Mouse (Mus musculus) adrenal gland (tissue): ENCODE results near the gene Gm28047.

ENCODE experiments used
- intact Hi-C: fragments of 180-260 bp; cut with DNase I; formaldehyde crosslinking; loops from one replicate; pipeline ENCODE4 v1.15.1; 2025

Gene Gm28047

GRCm38 (mm10) chr15:102555581-102555980, 69.3 kb downstream of the Gm28047 start:
- intact Hi-C loops, result loop anchor here (10.0 kb wide), 1 partner anchor 109 kb away; no protein-coding TSS in a partner anchor

DNA sequence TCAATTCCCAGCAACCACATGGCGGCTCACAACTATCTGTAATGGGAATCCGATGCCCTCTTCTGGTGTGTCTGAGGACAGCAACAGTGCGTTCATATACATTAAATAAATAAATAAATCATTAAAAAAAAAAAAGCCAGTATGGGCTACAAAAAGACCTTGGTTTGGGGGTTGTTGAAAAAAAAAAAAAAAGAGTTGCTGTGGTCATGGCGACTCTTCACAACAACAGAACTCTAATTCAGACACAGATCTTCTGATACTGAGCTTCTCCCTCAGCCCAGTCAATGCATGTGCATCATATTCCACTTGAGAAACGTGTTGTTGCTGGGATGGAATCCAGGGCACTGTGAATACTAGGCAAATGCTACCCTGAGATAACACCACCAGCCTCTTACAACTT, 72.3 kb downstream of the Gm28047 start:
- intact Hi-C loops, result loop anchor here (10.0 kb wide), 1 partner anchor 112 kb away; no protein-coding TSS in a partner anchor

DNA sequence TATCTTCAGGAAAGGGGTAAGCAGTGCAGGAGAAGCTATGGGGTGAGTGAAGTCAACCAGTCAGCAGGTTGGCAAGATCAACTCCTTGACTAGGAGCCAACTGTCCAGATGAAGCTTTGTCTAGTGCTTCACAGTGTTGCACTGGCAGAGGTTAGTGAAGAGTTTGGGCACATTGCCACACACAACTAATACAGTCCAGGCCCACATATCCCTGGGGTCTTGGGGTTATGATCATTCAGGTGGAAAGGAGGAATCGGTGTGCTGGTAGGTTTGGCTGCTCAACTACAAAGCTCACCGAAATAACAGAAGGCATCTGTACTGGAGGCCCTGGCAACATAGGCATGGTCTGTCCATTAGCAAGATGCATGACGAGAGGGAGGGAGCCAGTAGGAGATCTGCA, 77.4 kb downstream of the Gm28047 start:
- intact Hi-C loops, result no loop called here

GRCm38 (mm10) chr15:102546677-102547427, 78.0 kb downstream of the Gm28047 start:
- intact Hi-C loops, result no loop called here

DNA sequence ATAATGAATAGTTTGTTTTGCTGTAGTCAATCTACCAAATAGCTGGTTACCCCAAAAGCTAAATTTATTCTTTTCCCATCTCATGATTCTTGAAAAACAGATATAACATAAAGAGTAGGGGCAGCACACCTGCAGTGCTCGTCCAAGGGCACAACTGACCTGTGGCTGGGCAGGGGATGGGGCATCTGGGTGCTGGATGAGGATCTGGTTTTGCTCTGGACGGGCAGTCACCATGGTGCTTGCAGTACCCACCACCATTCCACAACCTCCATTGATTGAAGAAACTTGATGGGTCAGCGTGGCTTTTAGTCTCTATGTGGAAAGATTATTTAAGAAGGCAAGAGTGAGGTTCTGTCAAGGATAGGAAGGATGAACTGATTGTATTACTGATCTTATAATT, 78.6 kb downstream of the Gm28047 start:
- intact Hi-C loops, result no loop called here

- intact Hi-C loops, result no loop called here
These were observed 80.1 kb downstream of the Gm28047 start for GRCm38 (mm10) chr15:102544801-102545200.

DNA sequence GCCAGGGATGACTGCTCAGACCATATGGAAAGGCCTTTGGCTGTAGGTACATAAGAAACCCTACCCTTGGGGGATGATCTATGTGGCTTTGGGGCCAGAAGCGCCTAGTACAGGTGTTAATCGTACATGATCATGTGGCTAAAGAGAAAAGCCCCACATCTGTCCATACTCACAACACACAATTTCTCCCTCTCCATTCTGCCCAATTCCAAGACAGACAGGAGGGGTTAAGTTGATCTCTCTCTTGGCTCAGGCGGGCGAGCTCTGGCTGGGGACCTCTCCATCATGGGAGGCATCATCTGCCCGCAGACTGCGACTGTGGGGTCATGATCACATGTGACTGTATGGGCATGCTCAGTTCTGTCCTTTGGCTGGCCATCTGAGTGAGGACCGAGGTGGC, 90.9 kb downstream of the Gm28047 start:
- intact Hi-C loops, result no loop called here

GRCm38 (mm10) chr15:102532106-102532900, 92.6 kb downstream of the Gm28047 start:
- intact Hi-C loops, result no loop called here

GRCm38 (mm10) chr15:102531586-102531985, 93.3 kb downstream of the Gm28047 start:
- intact Hi-C loops, result no loop called here

DNA sequence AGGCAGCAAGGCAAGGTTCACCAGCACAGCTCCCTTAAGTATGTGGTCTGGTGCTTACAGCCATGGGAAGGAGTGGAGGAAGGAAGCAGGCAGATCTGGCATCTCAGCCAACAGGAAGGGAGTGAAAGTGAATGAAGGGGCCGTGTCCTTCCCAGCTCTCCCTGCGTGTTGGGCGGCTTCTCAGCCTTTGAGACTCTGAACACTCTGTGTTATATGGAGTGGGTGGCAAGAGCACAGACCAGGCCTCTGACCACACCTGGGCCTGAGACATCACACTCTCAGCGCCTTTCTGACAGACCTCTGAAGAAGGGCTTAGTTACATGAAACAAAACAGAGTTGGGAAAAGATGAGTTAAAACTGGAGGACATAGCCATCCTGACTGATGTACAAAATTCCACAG, 94.3 kb downstream of the Gm28047 start:
- intact Hi-C loops, result no loop called here

DNA sequence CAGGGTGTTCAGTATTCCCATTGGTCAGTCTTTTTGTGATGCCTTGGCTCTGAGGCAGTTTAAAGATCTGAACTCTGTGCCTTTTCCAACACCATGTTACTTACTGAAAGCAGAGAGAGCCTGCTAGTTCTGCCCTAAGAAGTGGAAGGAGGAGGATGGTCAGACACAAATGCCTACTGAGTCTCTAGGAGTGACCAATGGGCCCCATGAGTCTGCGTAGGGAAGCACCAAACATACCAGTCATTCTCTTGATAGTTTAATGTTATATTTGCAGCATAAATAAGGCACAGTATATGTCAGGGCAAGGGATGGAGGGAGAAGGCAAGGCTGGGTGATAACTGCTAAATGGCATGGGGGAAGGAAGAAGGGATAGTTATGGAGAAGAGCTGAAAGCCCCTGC, 96.5 kb downstream of the Gm28047 start:
- intact Hi-C loops, result loop anchor here (5.0 kb wide), 1 partner anchor 66 kb away; no protein-coding TSS in a partner anchor

GRCm38 (mm10) chr15:102527936-102528335, 96.9 kb downstream of the Gm28047 start:
- intact Hi-C loops, result loop anchor here (5.0 kb wide), 1 partner anchor 66 kb away; no protein-coding TSS in a partner anchor

- intact Hi-C loops, result loop anchor here (5.0 kb wide), 1 partner anchor 64 kb away; no protein-coding TSS in a partner anchor
These were observed 98.5 kb downstream of the Gm28047 start for GRCm38 (mm10) chr15:102526111-102527002.

DNA sequence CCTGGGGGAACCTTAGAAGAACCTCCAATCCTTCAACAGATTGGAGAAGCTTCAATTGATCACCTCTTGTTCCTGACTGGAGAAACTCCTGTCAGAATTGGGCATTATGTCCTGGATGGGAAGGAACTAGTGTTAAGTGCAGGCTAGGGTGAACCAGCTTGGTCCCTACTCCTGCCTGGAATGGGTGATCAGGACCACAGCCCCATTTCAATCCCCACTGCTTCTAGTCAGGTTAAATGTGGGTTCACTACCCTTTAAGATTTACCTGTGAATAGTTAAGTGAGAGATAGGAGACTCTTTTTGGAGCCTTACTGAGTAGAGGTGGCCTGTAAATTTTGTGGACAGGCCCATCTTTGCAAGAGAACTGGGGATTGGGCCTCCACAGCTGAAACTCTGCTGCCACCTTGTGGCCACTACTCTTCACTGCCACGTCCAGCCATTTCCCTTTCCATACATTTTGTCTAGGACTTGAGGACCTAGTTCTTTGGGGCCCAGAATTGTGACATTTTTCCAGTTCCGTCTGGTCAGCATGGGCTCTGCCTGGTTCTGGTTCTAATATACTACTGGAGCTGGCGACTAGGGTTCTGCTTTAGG, 99.9 kb downstream of the Gm28047 start, which contains the start of gene Npff:
Npff (minus strand) TSS at position 51 of the 594 bp plus-strand sequence.
- intact Hi-C loops, result loop anchor here (5.0 kb wide), 1 partner anchor 63 kb away; no protein-coding TSS in a partner anchor

GRCm38 (mm10) chr15:102521480-102521879, 103.4 kb downstream of the Gm28047 start:
- intact Hi-C loops, result no loop called here

DNA sequence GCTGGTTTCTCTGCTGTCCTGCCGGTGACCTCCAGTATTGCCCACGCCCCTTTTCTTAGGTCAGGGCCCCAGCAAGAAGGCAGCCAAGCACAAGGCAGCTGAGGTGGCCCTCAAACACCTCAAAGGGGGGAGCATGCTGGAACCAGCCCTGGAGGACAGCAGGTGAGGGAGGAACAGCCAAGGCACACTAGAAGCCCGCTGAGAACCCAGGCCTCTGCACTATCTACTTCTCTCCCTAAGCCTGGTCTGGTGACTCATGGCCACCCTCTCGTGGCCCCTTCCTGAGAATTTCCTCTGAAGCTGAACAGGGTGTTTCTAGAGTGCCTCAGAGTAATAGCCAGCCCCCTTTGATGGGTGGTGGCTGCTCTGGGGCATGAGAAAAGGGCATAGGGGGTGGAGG, 104.5 kb downstream of the Gm28047 start:
- intact Hi-C loops, result no loop called here

DNA sequence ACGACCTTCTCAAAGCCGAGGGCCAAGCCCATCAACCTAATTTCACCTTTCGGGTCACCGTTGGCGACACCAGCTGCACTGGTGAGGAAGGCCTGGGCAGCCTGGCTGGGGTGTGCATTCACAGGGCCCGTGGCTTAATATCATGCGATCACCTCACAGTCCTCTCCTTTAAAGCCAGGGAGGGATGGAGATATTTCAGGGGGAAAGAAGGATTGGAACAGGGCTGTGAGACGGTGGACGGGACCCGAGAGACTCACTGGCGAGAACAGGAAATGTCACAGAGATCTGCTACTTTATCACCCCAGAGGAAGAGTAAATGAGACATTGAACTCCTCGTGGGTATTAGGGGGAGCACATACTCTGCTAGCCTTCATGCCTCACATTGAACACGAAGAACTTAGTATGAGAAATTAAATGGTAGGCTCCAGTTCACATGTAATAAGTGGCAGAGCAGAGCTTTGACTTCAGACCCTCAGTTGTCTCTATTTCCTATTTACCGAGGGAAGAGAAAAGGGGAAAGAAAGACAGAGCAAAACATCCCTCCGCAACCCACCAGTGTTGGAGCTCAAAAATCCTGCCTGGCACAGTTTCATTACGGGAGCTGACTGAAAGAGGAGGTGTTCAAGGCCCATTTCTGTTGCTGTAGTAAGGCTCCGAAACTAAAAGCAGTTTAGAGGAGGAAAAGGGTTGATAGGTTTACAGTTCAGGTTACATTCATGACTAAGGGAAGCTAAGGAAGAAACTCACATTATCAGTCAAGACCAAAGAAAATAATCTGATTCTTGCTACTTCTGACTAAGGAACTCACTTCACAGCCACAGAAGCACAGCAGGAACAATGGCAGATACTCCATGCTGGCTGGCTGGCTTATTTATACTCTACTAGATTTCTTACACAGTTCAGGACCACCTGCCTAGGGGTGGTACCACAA, 105.4 kb downstream of the Gm28047 start:
- intact Hi-C loops, result loop anchor here (5.0 kb wide), 1 partner anchor 47 kb away; the partner anchor contains the start of gene Pcbp2

GRCm38 (mm10) chr15:102518859-102519201, 106.0 kb downstream of the Gm28047 start:
- intact Hi-C loops, result loop anchor here (5.0 kb wide), 1 partner anchor 47 kb away; the partner anchor contains the start of gene Pcbp2
